Mouse (Mus musculus) lung, postnatal 36 days (tissue): ENCODE results near the gene Ptpru.

Experiments used
- DNase-seq: peaks from one replicate; pipeline ENCODE4 v3.0.0; 2022; ENCODE audit warnings: mixed read lengths

The Ptpru gene

DNA sequence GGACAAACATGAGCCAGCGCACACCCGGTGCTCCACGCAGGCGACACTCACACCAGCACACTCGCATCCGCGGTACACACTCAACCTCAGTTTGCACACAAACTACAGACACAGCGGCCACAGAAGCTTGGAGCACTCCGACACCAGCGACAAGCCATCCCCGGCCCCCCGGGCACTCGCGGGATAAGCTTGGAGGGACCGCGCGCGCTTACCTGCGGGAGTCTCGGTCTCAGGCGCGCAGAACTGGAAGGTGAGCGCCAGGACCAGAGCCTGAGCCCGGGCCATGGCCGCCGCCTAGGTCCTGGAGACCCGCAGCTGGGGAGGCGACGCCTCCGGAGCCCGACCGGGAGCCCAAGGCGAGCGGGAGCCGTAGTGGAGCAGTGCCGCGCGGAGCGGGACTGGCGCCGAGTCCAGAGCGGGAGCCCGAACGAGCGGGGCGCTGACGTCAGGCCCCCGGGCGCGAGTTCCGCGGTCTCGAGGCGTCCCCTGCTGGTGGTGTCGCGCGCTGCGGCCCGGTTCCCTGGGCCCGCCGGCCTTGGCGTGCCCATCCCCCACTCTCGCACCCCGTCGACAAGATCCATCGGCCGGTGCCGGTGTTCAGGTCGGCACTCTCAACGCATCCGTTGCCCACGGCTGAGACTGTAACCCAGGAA lies at the start of gene Ptpru:
Gene Ptpru, minus strand, starts transcription at position 417 of the 653 bp plus-strand sequence.
- peak; percentile 92 for DNase-seq

- DNase-seq: no peak
Measured at GRCm38 (mm10) chr4:131885376-131885775, 47.3 kb upstream of the Ptpru start.

DNA sequence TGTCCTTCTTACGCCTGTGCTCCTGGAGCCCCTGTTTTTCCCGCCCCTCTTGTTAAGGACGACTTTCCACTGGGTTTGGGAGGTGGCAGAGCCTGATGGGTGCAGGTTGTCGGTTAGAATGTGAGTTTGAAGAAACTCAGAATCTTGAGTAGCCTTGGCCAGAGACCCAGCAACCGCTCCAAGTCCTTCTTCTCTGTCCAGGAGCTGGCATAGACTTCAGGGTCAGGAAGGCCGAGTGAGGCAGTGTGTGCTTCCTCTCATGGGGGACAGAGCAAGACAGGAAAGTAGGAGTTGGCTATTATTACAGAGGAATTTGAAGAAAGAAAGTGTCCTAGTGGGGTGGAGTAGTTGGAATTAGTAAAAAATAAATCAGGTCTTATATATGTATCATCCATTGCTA lies 45.5 kb upstream of the Ptpru start:
- DNase-seq: peak; percentile 32

DNA sequence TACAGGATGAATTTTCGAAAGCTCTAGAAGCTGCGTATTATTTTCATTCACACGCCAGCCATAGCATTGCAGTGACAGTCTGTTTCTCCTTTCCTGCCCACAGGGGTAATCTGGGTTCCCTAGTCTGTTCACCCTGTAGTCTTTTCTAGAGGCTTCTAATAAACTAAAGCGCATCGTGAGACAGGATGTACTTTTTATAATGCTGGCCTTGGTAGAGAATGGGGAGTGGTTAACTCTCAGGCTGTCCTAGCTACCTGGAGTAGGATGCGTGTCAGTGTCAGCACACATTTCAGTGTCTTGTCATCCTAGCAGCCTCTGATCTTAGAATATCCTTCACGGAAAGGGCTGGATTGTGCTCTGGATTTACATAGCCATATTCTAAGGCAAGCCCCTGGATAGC lies 43.2 kb upstream of the Ptpru start:
- DNase-seq: no peak

DNA sequence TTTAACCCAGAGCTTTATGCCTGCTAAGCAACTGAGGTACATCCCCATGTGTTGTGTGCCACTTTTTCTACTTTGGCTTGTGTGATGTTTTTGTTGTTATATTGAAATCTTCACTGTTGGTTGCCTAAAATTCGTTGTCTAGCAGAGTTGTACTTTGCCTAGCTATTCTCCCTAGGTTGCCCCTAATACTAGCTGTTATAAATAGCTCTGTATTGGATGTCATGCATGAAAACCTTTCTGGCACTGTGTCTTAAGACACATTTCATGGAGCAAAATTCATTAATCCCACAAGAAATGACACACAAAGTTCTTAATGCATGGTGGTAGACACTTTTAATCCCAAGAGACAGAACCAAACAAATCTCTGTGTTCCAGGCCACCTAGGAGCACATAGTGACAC lies 41.6 kb upstream of the Ptpru start:
- DNase-seq: no peak

DNA sequence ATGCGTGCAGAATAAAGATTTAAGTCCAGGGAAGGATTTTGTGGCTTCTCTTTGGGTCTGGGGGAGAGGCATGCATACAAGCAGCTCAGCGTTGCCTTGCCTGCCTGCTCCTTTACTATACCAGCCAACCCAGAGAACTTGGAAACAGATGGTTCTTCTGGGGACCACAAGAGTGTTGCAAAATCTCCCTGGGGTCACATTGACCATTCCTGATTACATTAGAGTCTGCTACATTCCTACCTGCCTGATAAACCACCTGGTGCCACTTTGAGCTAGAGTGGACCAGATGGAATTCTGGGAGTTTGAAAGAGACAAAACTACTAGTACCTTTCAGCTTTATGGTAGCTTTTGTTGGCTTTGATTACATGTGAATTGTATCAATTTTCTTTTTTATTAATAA lies 38.7 kb upstream of the Ptpru start:
- DNase-seq: peak; percentile 66

- DNase-seq: no peak
Measured at GRCm38 (mm10) chr4:131875242-131875641, 37.2 kb upstream of the Ptpru start.

DNA sequence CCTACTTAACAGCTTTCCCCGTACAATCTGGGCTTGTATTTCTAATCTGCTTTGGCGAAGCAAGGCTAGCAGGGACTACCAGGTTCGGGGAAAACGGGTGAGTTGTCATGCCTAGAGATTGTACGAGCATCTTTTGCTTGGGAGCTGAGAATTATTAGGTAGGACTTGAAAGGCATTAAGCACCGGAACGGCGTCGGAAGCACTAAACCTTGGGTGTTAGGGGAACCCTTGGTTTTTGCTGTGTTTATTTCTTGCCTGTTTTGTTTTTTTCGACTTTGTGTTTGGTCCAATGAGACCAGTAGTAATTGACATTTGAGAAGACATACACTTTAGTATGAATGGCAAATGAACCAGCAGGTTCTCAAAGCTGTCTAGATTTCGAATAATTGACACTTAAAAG lies 36.5 kb upstream of the Ptpru start:
- DNase-seq: no peak

DNA sequence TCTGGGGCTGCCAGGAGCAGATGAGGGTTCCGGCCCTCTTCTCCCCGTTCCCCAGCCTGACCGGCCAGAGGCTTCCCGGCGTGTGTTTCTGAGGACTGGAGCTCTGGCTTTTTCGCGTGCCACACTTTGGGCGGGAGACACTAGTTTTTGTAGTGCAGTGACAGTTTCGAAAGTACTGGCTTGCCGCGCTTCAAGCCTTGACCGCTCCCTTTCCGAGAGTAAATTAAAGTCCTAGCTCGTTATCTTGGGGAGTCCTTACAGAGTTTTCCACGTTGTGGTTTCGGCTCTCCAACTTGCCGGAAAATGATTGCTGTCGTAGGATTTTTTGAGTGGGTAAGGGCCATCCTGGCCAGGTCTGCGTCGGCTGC lies 36.1 kb upstream of the Ptpru start:
- no peak for DNase-seq

- DNase-seq: peak; percentile 95
Measured at GRCm38 (mm10) chr4:131873293-131874168, 35.4 kb upstream of the Ptpru start, which contains the start of gene Srsf4. Srsf4 (plus strand) TSS chr4:131873617.

DNA sequence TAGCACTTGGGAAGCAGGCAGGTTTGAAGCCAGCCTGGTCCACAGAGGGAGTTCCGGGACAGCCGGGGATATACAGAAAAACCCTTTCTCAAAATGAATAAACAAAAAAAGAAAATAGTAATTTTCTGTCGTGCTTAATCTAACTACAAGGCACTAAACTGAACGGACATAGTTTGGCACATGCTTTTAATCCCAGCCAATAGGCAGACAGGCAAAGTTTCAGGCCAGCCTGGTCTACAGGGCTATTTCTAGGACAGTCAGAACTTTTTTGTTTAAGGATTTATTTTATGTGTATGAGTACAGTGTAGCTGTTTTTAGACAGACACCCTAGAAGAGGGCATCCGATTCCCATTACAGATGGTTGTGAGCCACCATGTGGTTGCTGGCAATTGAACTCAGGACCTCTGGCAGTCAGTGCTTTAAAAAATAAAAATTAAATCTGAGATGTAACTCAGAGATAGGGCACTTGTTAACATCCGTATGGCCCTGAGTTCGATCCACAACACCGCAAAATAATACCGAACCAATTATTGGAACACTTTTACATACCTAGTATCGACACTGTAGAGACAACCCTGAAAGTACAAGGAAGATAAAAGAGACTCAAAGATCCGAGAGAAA lies 34.7 kb upstream of the Ptpru start:
- DNase-seq: peak; percentile 11

DNA sequence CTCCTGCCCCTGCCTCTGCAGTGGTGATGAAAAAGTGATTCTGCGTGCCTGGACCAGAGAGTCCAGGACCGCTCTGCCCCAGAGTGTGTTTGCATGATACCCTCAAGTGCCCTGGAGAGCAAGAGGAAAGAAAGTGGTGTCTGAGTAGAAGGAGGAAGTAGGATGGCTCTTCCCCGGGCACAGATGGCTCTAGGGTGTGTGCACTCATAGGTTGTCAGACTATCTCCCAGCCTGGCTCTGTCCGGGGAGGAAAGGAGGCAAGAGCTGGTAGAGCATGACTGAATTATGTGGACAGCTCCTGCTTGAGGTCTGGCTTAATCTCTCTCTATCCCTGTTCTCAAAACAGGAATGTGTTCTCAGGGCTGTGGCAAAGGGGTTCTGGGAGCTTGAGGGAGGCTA lies 23.3 kb upstream of the Ptpru start:
- no peak for DNase-seq

- DNase-seq: peak; percentile 93
Measured at GRCm38 (mm10) chr4:131860492-131861340, 22.6 kb upstream of the Ptpru start.

DNA sequence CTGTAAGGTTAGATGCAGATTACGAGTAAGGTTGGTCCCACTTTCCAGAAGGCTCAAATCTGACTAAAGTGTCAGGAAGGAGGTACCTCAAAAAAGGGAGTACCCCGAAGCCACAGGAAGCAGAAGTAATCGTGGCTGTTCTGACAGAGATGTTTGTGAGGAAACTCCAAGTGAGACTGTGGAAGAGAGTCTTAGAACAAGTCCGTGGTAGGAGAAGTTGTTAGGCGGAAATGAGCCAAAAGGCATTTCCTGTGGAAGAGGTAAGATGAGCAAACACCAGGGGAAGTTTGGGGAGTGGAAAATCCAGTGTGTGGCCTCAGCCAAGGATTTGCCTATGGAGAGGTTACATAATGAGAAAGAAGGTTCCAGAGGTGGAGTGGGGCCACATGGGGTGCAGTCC lies 16.9 kb upstream of the Ptpru start:
- no peak for DNase-seq

DNA sequence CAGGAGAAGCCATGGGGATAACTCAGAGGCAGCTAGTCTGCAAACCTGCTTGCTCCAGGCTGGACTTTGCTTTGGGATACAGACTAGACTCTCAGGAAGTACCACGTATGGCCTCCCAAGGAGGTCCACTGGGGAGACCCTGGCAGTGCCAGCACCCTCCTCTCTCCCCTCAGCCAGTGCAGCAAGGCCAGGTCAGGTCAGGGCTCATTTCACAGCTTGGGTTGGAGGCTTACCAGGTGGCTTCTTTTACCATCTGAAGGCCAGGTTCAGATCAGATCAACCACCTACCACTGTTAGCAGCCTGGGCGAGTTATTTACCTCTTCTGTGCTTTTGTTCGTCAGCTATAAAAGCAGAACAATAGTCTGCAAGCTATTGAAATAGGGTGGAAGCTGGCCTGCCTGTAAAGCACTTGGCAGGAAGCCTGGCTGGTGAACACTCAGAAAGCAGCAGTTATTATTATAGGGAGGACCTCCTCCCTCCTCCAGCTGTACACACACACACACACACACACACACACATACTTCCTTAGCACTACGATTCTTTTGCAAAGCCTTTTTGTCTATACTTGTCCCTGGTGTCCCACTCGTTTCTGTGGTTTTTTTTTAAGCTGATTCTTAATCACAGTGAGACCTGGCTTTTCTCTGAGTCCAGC lies 12.0 kb upstream of the Ptpru start:
- DNase-seq: peak; percentile 84

- DNase-seq: no peak
Measured at GRCm38 (mm10) chr4:131848082-131848481, 10.0 kb upstream of the Ptpru start.

- DNase-seq: no peak
Measured at GRCm38 (mm10) chr4:131845991-131846778, 8.1 kb upstream of the Ptpru start.

DNA sequence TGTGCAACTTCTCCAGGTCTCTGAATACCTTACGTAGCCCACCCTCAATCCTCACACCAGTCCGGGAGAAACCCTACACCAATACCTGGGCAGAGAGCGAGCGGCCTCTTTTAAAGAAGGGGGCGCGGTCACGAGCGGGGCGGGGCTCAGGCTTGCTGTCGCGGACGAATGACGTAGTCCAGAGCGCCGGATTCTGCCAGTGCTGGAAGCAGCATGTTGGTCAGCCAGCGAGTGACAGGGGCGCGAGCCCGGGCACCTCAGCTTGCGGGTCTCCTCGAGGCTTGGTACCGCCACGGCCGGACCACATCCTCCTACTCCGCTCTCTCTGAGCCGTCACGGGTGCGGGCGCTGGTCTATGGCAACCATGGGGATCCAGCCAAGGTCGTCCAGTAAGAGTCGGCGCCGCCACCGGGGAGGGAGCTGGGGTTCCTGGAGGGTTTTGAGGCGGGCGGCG lies 5.2 kb upstream of the Ptpru start, which contains the start of gene Mecr:
Gene Mecr, plus strand, starts transcription at position 181 of the 454 bp plus-strand sequence.
- peak; percentile 97 for DNase-seq

GRCm38 (mm10) chr4:131836891-131837491 lies 1.1 kb downstream of the Ptpru start:
- DNase-seq: peak; percentile 45

DNA sequence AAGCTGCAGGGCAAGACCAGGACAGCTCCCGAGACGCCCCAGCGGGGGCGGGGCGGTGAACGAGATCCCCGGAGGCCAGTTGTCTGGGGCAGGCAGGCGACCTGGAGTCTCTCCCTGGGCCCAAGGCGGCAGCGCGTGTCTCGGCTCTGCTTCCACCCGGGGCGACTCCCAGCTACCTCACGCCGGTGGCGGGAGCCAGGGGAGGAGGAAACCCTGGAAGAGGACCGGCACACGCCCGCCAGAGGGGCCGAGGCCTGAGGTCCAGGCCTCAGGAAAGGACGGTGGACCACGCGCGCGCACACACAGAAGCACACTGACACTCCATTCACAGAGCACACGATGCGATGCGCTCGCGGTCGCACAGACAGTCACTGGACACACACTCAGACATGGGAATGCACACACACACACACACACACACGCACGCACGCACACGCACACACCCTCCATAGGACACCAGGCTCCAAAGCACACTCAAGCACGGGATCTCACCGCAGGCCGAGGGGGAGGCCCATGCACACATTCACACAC lies 1.7 kb downstream of the Ptpru start:
- peak; percentile 51 for DNase-seq
